Mouse (Mus musculus) B cell, adult 2 months (primary cell): ENCODE measurements at regions not wholly inside any gene's neighbourhood (a gene's known extent, or its start where the extent isn't known, plus 50 kb on each side); places are given as distances from the start of the nearest gene placed in this dataset.

Experiments used
- DNase-seq, 2 experiments: peaks; one replicate each; pipeline ENCODE4 v3.0.0; 2022

- no peak for DNase-seq
Observed at GRCm38 (mm10) chrX:99339081-99339876, 131.8 kb downstream of the Pja1 start.

- DNase-seq, result no peak
Observed at GRCm38 (mm10) chrX:99336616-99337553, 134.2 kb downstream of the Pja1 start.

DNA sequence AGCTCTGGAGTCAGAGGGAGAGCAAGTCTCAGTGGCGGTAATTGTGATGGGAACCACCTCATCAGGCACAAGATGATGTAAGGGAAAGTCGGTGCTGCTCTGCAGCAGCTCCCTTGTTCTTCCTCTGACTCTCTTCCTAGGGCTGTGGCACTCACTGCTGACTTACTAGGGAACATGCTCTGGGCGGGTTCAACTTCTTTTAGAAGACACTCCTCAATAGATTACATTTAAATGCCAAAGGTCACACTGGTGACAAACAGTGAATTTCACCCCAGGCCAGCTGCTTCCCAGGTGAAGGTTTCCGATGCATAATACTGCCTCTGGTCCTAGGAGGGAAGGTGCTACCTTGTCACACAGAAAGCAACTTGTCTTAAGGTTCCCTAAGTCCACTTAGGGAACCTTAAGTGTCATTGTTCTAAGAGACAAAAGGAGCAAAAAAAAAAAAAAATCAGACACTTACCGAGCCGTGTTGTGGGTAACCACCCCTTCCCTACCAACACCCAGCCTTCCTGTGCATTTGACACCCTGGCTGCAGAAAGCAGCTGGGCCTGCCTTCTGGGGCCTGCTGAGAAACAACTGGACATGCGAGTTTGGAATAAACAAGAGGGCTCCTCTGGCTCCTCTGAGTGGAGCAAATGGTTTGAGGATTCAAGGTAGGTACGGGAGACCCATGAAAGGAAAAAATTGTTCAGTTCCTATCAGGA, 135.0 kb downstream of the Pja1 start:
- DNase-seq, result no peak

DNA sequence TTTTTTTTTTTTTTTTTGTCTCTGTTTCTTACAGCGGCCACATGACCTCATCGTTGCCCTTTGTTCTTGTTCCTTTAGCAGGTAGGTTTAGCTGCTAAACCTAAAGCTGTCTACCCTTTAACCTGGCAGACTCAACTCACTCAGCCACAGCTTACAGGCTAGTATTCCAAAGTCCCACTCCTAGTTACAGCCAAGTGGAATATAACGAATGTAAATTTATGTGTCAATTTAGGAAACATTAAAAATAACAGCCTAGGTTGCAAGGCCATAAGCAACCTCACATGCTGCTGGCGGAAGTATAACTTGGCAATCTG, 138.7 kb downstream of the Pja1 start:
- DNase-seq, result no peak

DNA sequence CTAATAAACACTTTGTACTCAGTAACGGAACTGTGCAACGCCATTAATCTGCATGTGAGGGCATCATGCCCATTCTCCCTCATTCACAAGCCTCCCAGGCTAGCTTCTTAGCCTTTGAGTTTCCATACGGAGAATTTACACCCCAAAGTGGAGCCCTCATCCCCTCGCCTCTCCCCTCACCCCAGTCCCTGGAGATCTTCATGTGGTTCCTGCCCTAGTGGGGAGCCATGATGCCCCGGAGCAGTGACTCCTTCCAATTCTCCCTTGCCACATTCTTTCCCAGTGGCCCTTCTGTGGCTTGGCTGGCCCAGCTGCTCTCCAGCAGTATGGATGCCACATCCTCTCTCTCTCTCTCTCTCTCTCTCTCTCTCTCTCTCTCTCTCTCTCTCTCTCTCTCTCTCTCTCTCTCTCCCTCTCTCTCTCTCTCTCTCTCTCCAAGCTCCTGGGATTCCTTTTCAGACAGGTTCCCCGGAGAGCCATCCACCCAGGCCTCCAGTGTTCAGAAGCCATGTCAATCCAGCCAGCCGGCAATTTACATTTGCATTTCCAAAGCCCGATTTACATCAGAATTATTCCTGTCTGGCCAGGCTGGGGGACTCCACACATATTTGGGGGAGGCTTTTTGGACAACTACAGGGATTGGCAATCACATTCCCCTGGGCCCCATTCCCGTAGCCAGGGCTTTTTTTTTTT, 139.2 kb downstream of the Pja1 start:
- DNase-seq, result no peak

- DNase-seq, result peak; percentile 3 to 16
Observed at GRCm38 (mm10) chrX:99330386-99330785, 140.7 kb downstream of the Pja1 start.

DNA sequence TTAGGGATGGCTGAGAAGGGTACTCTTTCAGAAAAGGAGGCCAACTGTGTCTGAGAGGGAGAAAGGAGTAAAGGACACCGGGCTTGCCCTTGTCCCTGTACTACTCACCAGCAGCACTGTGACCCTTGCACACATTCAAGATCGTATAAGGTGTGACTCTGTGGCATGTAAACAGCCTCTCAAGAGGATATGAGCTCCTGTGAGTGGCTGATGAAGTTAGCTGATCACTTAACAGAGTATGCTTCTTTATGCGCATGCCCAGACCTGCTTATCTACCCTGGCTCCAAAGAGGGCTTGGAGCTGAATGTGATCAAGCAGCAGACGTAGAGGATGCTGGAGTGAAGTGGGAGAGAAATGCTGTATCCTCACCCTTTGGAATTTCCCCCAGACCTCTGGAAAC, 142.5 kb downstream of the Pja1 start:
- DNase-seq, result no peak

DNA sequence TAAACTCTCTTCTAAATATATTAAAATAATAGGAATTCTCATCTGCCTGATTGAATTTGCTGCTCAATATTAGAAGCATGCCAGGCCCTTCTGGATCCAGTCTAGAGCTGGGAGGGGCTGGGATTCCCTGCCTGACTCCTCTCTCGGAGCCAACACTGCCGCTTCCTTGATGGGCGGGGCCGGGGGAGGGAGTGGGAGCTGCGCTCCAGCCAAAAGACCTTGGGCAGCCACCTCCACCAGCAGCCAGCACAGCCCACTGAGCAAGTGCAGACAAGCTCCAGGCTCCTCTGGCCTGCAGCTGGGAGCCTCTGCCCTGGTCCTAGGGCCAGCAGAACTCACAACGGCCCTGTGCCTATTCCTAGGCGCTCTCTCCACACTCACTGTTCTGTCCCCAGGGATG, 144.9 kb downstream of the Pja1 start:
- no peak for DNase-seq

- DNase-seq, result no peak
Observed at GRCm38 (mm10) chrX:99325460-99325859, 145.6 kb downstream of the Pja1 start.

DNA sequence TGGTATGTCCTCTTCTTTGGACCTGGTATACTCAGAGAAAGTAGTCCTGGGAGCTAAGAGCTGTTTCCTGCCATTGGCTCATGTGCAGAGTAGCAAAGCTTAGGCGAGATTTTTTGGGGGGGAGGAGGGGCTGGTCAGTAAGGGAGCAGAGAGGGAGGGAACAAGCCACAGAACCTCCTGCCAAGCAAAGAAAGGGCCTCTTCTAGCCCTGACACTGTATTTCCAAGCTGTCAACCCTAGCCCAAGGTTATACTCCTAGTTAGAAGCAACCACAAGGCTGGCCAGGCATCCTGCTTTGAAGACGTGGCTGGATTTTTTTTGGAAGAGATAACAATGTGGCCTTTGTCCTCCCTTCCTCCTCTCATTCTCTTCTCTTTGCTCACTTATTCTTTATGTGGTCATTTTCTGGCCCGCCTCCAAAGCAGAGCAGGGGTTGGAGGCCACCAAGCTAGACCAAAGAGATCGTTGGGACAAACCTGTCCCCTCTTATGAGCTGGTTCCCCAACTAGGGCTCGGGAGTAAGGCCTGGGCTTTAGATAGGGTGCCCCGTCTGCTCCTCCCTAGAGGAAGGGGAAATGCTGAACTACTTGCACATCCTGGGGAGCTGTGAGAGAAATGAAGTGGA, 146.4 kb downstream of the Pja1 start:
- DNase-seq, result no peak

DNA sequence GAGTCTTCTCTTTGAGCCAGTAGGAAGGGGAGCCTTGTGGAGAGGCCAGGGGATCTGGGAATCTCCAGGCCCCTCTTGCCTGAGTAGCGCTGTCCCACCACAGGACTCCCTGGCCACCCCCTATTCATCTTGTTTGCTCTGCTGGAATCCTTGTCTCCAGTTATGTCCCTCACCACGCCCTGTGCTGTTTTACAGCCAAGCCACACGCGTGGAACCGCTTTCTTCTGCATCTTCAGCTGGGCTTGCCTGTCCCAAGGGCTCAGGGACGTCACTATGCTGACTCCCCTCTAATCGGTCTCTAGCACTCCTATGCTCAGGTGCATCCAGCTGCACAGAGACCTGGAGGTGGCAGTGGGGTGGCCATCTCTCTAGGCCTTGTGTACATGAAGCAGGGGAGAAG, 151.3 kb downstream of the Pja1 start:
- DNase-seq, result no peak

DNA sequence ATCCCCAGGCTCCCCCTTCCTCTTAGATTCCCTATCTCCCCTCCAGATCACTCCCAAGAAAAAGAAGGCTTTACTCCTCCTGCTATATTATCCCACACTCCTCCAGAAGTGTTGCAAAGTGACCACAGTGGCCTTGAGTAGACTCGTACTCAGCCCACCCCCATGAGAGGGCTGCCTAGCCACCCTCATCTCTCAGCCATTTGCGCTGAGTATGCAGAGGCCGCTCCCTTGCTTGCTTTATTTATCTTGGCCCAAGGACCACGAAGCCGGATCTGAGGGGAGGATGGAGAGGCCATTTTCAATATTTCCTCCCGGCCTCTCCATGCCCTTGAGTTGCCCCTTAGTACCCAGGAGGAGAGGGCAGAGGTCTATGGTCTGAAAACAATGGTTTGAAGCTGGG, 151.9 kb downstream of the Pja1 start:
- no peak for DNase-seq

DNA sequence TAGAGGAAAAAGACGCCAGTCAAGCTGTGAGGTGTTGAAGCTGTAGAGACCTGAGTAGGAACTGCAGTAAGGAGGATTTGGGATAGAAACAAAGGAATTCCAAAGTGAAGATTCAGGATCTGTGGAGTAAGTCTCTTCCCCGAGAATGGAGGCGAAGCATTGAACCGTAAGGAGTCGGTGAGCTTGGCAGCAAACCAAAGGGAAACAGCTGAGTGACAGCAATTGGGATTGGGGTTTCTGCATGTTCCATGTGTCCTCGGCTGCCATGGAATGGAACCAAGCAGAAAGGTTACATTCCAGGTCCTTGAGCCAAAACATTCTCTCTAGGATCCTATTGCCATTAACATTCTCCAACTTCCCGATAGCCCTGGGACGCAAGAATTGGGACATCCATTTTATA, 152.9 kb downstream of the Pja1 start:
- DNase-seq, result no peak

DNA sequence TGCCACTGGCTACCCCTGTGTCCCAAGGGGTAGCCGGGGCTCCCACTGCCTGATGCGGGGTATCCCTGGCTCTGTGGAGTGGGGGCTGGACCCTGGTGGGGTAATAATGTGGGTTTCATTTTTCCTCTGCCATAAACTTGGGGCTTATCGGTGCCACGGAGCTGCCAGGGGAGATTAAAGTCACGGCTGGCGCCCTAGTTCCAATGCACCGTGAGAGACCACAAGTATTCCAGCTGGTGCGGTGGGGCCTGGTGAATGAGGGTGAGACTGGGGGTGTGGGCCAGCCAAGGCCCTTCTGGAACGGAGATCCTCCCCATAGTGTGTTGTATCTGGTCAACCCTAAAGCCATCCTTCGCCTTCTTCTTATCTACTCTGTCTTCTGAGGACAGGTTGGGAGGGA, 153.3 kb downstream of the Pja1 start:
- DNase-seq, result no peak

DNA sequence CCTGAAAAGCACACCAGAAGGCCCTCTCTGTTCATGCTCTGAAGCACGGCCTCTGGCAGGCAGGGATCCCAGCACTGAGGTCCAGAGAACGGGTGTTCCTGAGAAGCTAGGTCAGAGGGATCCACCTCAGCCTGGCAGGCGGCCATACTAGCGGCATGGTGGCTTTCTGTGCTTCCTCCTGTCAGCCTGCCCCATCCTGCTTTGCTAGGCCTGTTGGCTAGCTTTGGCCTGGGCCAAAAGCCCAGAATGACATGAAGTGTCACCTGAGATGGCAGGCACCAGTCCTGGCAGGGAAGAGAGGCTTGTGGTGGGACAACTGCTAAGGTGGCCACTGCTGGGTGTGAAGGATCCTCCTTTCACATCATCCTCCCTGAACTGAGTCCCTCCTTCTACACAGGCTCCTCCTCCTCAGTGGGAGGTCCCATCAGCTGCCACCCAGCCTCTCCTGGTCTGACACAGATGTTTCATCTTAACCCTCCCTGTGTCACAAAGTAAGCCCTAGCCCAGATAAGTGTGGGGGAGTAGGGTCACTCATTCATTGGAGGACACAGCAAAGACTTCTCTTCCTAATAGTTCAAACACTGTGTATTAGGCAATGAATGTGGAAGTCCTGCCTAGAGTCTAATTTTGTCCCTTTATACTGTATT, 154.5 kb downstream of the Pja1 start:
- no peak for DNase-seq

DNA sequence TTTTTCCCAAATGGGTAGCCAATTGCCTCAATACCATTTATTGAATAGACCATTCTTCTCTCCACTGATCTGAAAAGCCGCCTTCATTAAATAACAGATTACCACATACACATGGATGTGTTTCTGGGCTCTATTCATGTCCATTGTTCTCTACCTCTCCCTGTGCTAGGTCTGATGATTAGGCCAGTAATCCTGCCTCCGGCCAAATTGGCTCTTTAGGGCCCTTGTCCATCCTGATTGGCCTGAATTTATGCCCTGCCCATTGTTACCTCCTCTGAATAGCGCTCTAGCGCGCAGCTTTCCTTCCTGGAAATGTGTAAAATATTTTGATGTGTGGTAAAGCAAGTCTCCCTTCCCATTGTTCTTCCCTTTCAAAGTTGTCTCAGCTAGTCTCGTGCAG, 163.2 kb downstream of the Efnb1 start:
- no peak for DNase-seq

GRCm38 (mm10) chrX:99294726-99295125, 158.8 kb downstream of the Efnb1 start:
- DNase-seq, result no peak

DNA sequence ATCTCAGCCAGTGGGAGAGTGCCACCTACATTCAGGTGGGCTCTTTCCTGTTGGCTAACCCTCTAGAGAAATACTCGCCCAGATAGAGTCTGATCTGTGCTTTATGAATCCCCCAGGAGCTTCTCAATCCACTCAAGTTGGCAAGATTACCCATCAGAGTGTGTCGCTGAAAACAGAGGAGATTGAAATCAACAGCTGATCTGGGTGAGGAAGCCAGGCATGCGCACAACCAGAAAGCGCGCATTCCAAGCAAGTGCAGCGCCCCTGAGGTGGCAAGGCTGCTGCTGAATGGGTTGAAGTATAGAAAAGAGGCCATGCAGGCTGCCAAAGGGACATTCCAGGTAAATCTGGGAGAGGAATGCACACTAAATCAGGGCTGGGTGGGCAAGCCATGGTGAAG, 158.0 kb downstream of the Efnb1 start:
- DNase-seq, result no peak

DNA sequence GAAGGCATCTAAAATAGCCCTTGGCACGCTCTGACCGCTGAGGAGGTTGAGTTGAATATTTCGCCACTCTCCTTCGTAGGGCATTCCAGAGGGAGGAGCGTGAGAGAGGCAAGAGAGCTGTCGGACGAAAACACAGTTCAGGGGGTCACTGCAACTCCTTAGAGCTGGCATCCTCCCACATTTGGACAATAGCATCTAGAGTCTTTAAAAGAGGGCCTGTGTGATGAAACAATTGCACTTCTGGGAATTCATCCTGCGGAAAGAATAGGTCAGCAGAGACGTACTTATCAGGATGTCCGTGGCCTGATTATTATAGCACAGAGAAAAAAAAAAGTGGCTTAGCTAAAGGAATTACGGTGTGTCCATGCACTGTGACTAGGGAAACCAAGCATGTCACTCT, 156.8 kb downstream of the Efnb1 start:
- DNase-seq, result no peak

GRCm38 (mm10) chrX:99291965-99292364, 156.0 kb downstream of the Efnb1 start:
- no peak for DNase-seq

DNA sequence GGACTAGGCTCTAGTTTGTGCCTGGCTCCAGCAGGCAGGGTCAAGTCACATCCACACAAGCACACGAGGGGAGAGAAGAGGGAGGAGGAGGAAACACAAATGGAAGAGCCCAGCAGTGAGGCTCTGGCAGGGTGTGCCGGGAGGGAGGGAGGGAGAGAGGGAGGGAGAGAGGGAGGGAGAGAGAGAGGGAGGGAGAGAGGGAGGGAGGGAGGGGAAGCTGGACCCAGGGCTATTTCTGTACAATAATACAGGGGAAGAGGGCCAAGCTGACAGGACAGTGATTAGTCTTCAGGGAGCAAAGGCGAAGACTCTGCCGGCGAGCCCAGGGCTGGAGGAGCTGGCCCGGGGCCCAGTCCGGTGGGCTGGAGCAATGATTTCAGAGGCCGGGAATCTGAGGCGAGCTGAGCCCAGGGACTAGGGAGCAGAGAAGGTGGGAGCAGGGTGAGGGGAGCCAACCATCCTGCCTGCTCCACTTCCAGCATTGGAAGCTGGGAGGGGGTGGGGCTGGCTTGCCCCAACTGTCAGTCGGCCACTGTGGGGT, 155.6 kb downstream of the Efnb1 start:
- DNase-seq, result no peak

GRCm38 (mm10) chrX:99287988-99288387, 152.1 kb downstream of the Efnb1 start:
- DNase-seq, result no peak
